Mouse (Mus musculus): Measurements from ENCODE around the gene Cyb5rl. TPM values are rescaled to one million over a fixed set of nuclear protein-coding genes. Genes with fewer than 3 reads are reported as not detected.

The Cyb5rl gene
- polyA plus RNA-seq, 1 experiment from 2014 or later, result 3.6 TPM

GRCm38 (mm10) chr4:107039270-107039669, 27.5 kb upstream of the Cyb5rl start:
- Histone ChIP-seq H3K4me3 (ENCODE audit: low read depth, low read length) (no peak overlapping the region), H3K36me3 (ENCODE audit: control insufficient read depth, insufficient read depth) (peaks cover 74% of the 10 kb centered on the region), H3K27ac (ENCODE audit: low read depth, low read length) (no peak overlapping the region), H3K9ac (ENCODE audit: low read depth, low read length) (no peak overlapping the region), H3K4me1 (replicated peaks; ENCODE audit: control insufficient read depth, insufficient read depth, low read length) (no peaks in the 10 kb centered on the region), H3K27me3 (replicated peaks; ENCODE audit: control insufficient read depth, insufficient read depth, low read length) (no peaks in the 10 kb centered on the region), H3K9me3 (ENCODE audit: control insufficient read depth) (no peaks in the 10 kb centered on the region), H3K4me2 (replicated peaks; ENCODE audit: low read depth) (no peak overlapping the region)
- 86% methylated on average over 8 of the region's 8 CpGs for WGBS
- no peak for TF ChIP-seq CTCF (IDR thresholded peaks at IDR 0.05; ENCODE audit: low read depth)
- no peak for ATAC-seq

- no peak for TF ChIP-seq CTCF (IDR thresholded peaks at IDR 0.05; ENCODE audit: low read depth)
- WGBS, result 85% methylated on average over 6 of the region's 6 CpGs
- Histone ChIP-seq H3K4me2 (replicated peaks; ENCODE audit: low read depth) (no peak overlapping the region), H3K4me3 (ENCODE audit: low read depth, low read length) (no peak overlapping the region), H3K9ac (ENCODE audit: low read depth, low read length) (no peak overlapping the region), H3K27me3 (replicated peaks; ENCODE audit: control insufficient read depth, insufficient read depth, low read length) (no peaks in the 10 kb centered on the region), H3K4me1 (replicated peaks; ENCODE audit: control insufficient read depth, insufficient read depth, low read length) (no peaks in the 10 kb centered on the region), H3K36me3 (ENCODE audit: control insufficient read depth, insufficient read depth) (peaks cover 75% of the 10 kb centered on the region), H3K9me3 (ENCODE audit: control insufficient read depth) (no peaks in the 10 kb centered on the region), H3K27ac (ENCODE audit: low read depth, low read length) (no peak overlapping the region)
- no peak for ATAC-seq
These were observed 24.5 kb upstream of the Cyb5rl start for GRCm38 (mm10) chr4:107042304-107042703.

GRCm38 (mm10) chr4:107045188-107045587, 21.6 kb upstream of the Cyb5rl start:
- TF ChIP-seq CTCF (IDR thresholded peaks at IDR 0.05; ENCODE audit: low read depth), result no peak
- H3K27me3 ChIP-seq (replicated peaks; ENCODE audit: control insufficient read depth, insufficient read depth, low read length), result no peaks in the 10 kb centered on the region
- H3K4me2 ChIP-seq (replicated peaks; ENCODE audit: low read depth), result no peak overlapping the region
- WGBS, result 96% methylated on average over 13 of the region's 13 CpGs
- peaks cover 64% of the 10 kb centered on the region for H3K36me3 ChIP-seq (ENCODE audit: control insufficient read depth, insufficient read depth)
- H3K4me1 ChIP-seq (replicated peaks; ENCODE audit: control insufficient read depth, insufficient read depth, low read length), result no peaks in the 10 kb centered on the region
- no peak overlapping the region for H3K27ac ChIP-seq (ENCODE audit: low read depth, low read length)
- no peak overlapping the region for H3K4me3 ChIP-seq (ENCODE audit: low read depth, low read length)
- no peak overlapping the region for H3K9ac ChIP-seq (ENCODE audit: low read depth, low read length)
- no peak for ATAC-seq
- no peaks in the 10 kb centered on the region for H3K9me3 ChIP-seq (ENCODE audit: control insufficient read depth)

- no peak for ATAC-seq
- 88% methylated on average over 5 of the region's 5 CpGs for WGBS
These were observed 19.0 kb upstream of the Cyb5rl start for GRCm38 (mm10) chr4:107047806-107048205.

GRCm38 (mm10) chr4:107048568-107049162, 18.1 kb upstream of the Cyb5rl start:
- no peak for TF ChIP-seq CTCF (IDR thresholded peaks at IDR 0.05; ENCODE audit: low read depth)
- no peak for ATAC-seq
- WGBS, result 93% methylated on average over 11 of the region's 11 CpGs
- no peak overlapping the region for H3K27ac ChIP-seq (ENCODE audit: low read depth, low read length)
- no peaks in the 10 kb centered on the region for H3K4me1 ChIP-seq (replicated peaks; ENCODE audit: control insufficient read depth, insufficient read depth, low read length)
- H3K27me3 ChIP-seq (replicated peaks; ENCODE audit: control insufficient read depth, insufficient read depth, low read length), result no peaks in the 10 kb centered on the region
- no peak overlapping the region for H3K4me3 ChIP-seq (ENCODE audit: low read depth, low read length)
- H3K4me2 ChIP-seq (replicated peaks; ENCODE audit: low read depth), result no peak overlapping the region
- peaks cover 48% of the 10 kb centered on the region for H3K36me3 ChIP-seq (ENCODE audit: control insufficient read depth, insufficient read depth)
- H3K9ac ChIP-seq (ENCODE audit: low read depth, low read length), result no peak overlapping the region
- no peaks in the 10 kb centered on the region for H3K9me3 ChIP-seq (ENCODE audit: control insufficient read depth)

More at GRCm38 (mm10) chr4:107047806-107048205, 19.0 kb upstream of the Cyb5rl start:
- no peak overlapping the region for H3K4me2 ChIP-seq (replicated peaks; ENCODE audit: low read depth)
- no peaks in the 10 kb centered on the region for H3K27me3 ChIP-seq (replicated peaks; ENCODE audit: control insufficient read depth, insufficient read depth, low read length)
- H3K27ac ChIP-seq (ENCODE audit: low read depth, low read length), result no peak overlapping the region
- H3K9me3 ChIP-seq (ENCODE audit: control insufficient read depth), result no peaks in the 10 kb centered on the region
- no peak overlapping the region for H3K9ac ChIP-seq (ENCODE audit: low read depth, low read length)
- peaks cover 51% of the 10 kb centered on the region for H3K36me3 ChIP-seq (ENCODE audit: control insufficient read depth, insufficient read depth)
- no peak for TF ChIP-seq CTCF (IDR thresholded peaks at IDR 0.05; ENCODE audit: low read depth)
- H3K4me3 ChIP-seq (ENCODE audit: low read depth, low read length), result no peak overlapping the region
- no peaks in the 10 kb centered on the region for H3K4me1 ChIP-seq (replicated peaks; ENCODE audit: control insufficient read depth, insufficient read depth, low read length)

GRCm38 (mm10) chr4:107051889-107052288, 14.9 kb upstream of the Cyb5rl start:
- Histone ChIP-seq H3K9me3 (ENCODE audit: control insufficient read depth) (no peaks in the 10 kb centered on the region), H3K4me1 (replicated peaks; ENCODE audit: control insufficient read depth, insufficient read depth, low read length) (no peaks in the 10 kb centered on the region), H3K9ac (ENCODE audit: low read depth, low read length) (no peak overlapping the region), H3K4me2 (replicated peaks; ENCODE audit: low read depth) (no peak overlapping the region), H3K27me3 (replicated peaks; ENCODE audit: control insufficient read depth, insufficient read depth, low read length) (no peaks in the 10 kb centered on the region), H3K4me3 (ENCODE audit: low read depth, low read length) (no peak overlapping the region), H3K27ac (ENCODE audit: low read depth, low read length) (no peak overlapping the region), H3K36me3 (ENCODE audit: control insufficient read depth, insufficient read depth) (peaks cover 24% of the 10 kb centered on the region)
- ATAC-seq, result no peak
- WGBS, result 58% methylated on average over 4 of the region's 4 CpGs
- no peak for TF ChIP-seq CTCF (IDR thresholded peaks at IDR 0.05; ENCODE audit: low read depth)

Data from intestine, postnatal 0 days (tissue).